Mouse (Mus musculus) heart, adult 11 months (tissue): ENCODE data around the gene Mex3b.

ENCODE experiments used
- DNase-seq: peaks from one replicate; pipeline ENCODE4 v3.0.0; 2022

Mex3b gene

GRCm38 (mm10) chr7:82867271-82868121, at the start of gene Mex3b:
Gene Mex3b, plus strand, starts transcription at chr7:82867333.
- DNase-seq, result peak; percentile 96

DNA sequence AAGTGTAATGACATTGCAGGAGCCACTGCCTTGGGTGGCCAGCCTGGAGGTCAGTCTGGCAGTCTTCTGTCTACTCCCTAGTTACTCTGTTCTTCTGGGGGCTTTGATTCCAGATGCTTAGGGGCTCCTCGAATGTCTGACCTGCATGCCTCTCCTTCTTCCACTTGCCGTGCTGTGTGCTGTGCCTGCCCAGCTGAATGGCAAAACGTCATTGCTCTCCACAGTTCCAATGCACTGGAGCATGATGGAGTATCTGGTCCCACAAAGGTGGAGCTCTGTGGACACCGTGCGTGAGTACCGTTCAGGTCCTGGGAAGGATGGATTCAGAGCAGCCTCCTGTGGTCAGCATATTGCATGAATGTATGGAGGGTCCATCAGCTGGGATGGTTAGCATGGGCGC, 47.6 kb upstream of the Mex3b start:
- peak; percentile 66 for DNase-seq

- peak; percentile 73 for DNase-seq
These were observed 46.5 kb upstream of the Mex3b start for GRCm38 (mm10) chr7:82820661-82821060.

DNA sequence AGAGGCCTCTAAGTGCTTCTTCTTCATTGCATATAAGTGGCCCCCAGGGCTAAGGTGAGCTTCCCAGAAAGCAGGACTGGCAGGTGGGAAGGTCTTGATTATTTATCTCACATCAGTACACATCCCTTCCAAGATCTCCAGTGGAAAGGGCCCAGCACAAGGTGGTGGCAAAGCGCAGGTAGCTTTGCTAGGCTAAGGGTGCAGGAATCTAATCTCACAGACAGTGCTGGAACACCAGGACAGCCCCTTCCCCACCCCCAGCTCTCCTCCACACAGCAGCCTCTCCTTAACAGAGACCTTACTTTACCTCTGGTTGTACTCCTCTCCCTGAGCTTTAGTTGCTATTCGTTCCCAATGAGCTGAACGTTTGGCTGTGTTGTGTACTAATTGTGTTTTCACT, 45.6 kb upstream of the Mex3b start:
- peak; percentile 69 for DNase-seq

DNA sequence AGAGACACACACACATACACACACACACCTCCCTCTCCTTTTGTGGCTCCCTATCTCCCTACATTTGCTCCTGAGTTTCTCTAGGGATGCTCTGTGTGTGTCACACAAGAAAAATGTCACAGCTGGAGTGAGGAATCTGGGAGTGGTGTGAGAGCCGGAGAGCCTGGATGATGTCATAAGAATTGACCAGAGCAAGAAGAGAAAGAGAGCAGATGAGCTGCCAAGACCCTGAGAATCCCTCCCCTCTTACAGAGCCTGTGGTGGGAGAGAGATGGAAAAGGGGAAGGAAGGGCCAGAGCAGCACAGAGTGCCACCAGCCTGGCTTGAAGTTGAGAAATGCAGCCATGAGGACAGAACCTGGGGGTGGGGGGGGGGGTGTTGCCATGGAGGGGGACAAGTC, 44.6 kb upstream of the Mex3b start:
- peak; percentile 82 for DNase-seq

GRCm38 (mm10) chr7:82828193-82828592, 38.9 kb upstream of the Mex3b start:
- DNase-seq, result peak; percentile 93

DNA sequence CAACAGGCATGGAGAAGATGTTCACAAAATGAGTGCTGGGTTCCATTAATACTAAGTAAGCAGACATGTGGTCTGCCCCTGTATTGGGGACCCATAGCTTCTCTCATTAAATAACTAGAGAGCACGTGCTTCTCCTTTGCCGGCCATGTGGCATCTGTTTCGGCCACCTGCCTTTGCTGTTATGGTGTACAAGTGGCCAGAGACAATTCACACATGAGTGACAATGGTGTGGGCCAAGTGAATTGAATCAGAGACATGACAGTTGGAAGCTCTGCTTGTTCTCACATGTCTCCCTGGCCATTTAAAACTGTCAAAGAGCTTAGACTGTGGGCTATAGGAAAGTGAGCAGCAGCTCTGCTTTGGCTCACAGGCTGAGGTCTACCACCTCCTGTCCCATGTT, 37.6 kb upstream of the Mex3b start:
- DNase-seq, result peak; percentile 74

DNA sequence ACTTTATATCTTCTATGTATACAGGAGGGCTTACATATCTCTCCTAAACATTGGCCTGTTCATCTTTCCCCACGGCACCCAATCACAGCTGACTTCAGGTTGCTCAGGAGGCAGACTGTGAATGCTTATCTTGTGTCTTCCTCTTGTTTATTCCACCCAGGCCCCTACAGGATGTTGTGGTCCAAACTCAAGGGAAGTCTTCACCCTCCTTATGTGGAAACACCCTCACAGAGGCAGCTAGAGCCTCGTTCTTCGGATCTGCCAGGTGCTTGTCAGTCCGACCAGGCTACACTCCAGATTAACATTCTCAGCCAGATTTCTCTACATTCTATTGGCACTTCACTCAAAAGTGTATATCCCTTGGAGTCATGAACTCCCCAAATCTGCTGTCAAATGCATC, 32.7 kb upstream of the Mex3b start:
- peak; percentile 22 for DNase-seq

GRCm38 (mm10) chr7:82838414-82838813, 28.7 kb upstream of the Mex3b start:
- peak; percentile 36 for DNase-seq

DNA sequence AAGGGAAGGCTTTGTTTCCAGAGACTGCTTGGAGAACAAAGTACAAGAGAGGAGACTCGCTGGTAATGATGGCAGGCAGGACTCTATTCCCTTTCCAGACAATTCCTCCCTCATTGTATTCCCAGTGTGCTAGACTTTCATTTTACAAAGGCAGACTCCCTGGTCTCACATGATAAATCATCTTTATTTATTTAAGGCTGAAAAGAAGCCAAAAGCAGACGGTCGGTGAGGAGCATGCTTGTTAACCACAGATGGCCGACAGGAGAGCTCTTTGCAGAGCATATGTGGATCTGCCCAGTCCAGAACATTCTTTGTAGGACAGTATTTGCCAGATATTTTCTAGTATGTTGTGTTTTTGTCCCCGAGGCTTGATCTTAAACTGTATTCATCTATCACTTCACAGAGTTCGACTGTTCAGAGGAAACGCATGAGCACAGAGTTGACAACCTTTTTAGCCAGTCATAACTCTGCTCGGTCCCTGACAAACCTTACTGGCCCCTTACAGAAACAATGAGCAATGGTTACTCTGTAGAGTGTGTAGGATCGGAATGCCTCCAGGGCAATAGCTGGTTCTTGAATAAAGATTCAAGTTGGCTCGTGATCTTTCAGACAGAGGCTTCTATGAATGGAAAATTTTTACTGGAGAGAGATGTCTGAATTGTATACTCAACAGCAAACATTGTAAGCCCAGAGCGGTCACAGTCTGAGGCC, 28.0 kb upstream of the Mex3b start:
- peak; percentile 68 for DNase-seq

DNA sequence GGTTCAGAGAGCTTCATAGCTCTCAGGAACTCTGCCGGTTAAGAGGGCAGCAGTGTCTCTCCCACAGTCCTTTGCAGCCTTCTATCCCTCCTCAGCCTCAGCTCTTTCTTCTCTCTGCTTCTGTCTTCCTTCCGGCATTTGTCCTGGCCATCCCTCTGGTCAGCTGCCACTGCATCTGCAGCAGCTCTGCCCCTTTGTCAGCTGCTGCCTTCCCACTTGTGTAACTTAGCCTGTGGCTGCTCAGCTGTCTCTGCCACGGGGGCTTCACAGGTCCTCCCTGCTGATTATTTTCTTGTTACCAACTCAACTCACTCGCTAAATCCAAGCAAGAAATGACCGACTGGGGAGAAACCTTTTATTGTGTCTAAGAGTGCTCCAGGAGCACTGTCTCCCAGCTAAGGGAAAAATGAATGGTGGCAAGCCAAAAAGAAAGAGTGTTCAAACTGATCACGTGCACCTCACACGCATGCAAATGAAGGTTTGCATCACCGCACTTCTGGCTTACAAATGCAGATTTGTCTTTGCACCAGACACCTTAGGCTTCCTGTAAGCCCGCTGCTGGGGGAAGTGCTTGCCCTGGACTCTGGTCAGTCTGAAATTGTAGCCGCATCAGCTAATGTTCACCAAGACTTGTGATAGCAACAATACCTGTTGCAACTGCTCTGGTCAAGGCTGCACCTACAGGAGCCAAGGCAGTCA, 24.8 kb upstream of the Mex3b start:
- peak; percentile 81 for DNase-seq

DNA sequence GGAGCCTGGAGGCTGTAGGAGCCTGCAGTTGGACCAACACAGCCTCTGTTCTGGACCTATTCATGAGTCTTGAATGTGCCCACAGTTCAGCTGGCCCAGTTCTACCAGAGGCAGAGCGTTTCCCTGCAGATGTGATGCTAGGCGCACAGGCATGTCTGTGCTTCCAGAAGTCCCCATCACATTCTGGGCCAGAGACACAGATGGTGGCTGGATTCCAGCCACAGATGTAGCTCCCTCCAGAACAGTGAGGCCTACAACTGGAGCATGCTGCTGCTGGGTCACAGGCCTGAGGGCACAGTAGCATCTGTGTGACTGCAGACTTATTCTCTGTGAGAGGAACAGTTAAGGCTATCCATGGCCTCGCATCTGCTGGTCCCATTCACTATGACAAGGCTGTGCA, 16.4 kb upstream of the Mex3b start:
- peak; percentile 92 for DNase-seq

- peak; percentile 12 for DNase-seq
These were observed 15.5 kb upstream of the Mex3b start for GRCm38 (mm10) chr7:82851670-82852069.

DNA sequence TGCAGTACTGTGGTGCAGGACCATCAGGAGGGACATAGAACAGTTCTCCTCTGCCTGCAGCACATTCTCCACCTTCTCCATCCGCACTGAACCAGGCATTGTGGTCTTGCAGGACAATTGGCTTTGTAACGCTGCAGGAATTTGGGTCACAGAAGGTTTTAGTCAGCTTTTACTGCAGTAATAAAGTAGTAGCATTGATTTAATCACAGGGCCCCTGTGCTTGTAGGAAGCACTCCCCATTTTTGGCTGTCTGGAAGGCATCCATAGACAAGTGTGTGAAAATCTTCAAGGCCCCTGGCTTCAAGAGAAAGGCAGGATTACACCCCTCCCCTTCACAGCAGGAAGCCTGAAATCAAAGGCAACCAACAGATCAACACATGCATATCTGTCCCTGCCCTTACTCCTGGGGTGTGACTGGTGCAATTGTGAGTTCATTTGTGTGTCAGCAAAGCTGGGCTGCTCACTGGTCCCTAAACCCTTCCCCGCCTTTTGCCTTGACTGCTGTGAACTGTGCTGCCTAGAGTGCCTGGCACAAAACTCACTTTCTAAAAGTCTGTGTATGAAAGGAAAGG, 12.9 kb upstream of the Mex3b start:
- DNase-seq, result peak; percentile 29

- peak; percentile 74 for DNase-seq
These were observed 8.5 kb upstream of the Mex3b start for GRCm38 (mm10) chr7:82858611-82859010.

DNA sequence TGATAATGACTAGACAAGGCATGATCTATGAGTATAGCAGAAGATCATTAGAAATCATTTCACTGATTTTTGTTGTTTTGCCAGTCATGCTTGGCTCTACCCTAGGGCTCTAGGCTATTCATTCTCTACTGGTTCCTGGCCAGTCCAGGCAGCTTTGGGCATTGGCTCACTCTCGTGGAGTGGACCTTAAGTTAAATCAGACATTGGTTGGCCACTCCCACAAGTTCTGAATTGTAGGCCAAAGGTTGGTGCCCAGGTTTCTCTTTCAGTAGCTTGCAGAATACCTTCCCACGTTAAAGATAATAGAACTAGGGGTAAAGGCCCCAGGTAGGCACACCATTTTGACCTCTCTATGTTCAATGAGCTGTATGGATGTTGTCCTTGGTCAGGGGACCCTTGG, 6.5 kb upstream of the Mex3b start:
- DNase-seq, result peak; percentile 37

DNA sequence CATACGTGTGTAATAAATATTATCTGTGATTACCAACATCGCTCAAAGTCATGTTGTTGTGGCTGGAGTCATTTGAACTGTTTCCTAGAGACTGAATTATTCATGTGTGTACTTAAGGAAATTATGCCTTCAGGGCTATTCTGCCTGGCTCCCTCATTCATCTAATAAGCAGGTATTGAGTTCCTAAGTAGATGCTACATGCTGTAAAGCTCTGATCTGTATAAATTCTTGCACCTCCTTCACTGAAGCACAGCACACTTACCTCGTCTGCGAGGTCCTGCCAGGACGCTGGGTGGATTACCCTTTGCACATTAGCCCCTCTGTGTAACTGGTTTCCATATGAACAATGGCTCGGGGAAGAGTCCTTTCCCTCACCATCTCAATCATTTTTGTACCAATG, 3.8 kb upstream of the Mex3b start:
- DNase-seq, result peak; percentile 63

DNA sequence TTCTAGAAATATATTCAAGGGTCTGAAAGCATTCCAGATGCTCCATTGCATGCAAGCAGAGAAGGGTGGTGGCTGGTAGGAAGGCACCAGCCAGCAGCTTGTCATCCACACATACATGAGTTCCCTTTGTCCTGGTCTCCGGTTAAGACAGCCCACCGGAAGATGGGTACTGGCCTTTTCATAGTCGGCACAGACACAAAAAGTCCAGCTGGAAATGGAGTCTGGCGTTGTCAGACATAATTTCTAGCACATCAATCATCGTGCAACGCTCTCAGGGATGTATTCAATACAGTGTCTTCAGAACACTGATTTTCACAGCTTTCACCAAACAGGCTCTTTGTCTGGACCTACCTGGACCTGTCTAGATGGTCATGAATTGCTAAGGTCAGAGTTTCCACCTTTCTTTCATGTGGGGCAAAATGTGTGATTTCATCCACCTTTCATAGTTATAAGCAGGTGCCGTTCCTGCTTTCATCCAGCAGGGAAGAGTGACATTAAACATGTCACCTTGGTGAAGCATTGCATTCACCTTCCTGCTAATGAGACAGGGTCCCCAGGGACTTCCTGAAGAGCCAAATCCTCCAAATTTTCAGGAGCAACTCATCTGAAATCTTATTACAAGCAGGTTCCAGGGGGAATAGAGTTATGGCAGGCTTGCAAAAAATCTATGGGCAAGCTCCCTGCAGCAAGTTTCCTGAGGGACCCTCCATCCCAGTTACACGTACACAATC, 2.7 kb upstream of the Mex3b start:
- DNase-seq, result peak; percentile 80

- peak; percentile 83 for DNase-seq
These were observed 2.0 kb upstream of the Mex3b start for GRCm38 (mm10) chr7:82864991-82865771.

DNA sequence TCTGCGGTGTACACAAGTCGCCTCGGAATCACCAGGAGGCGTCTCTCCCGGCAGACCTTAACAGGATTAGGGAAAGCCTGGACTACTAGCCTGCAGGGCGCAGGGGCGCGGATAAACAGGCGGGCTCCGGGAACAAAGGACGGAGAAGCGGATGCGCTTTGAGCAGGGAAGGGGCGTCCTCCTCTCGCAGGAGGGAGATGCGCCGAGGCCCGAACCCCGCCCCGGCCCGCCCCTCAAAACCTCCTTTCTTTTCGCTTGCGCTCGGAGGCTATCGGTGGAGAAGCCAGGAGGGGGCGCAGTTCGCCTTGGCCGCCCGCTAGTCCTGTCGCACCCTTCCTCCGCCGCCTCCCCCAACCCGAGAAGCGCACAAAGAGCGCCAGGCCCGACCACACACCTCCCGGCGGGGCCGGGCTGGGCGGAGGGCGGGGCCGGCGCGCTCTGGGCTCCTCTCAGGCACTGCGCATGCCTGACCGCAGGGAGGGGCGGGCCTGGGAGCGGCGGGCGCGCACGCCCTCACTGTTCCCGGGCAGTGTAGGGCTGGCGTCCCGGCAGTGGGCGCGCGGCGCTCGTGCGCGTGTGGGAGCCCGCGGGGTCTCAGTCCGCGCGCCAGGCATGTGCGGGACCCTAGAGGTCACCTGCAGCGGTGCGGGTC, 1.2 kb upstream of the Mex3b start:
- DNase-seq, result peak; percentile 100
